ENCODE assay signal across 29 mouse cellular contexts in genomic region chr16:44772577-44772976, GRCm38 (mm10). TPM values are rescaled to one million over a fixed set of nuclear protein-coding genes. Genes with fewer than 3 reads are reported as not detected.
DNase-seq lines count a peak whose midpoint lies in the region; ATAC-seq and TF ChIP-seq lines count a peak whose summit lies in the region.
"Had no signal": no experiment of that assay in that cellular context is flagged by ENCODE, and none has a peak within 500 bp of the region (broad histone marks: within the 10 kb centered on the region; RNA-seq: fewer than 3 reads in every experiment).

No protein-coding gene starts in this region.

- intact Hi-C loops in left cerebral cortex, postnatal 14 days (cut with DNase I): no loop called here

- DNase-seq in 416B (ENCODE audit: low read depth): peak; percentile 76
- DNase-seq in CD4-positive helper T cell, adult 2 months (ENCODE audit: low read depth, low spot score): peak; percentile 55
- no peak for DNase-seq in left cerebral cortex, postnatal 14 days (ENCODE audit: low spot score in 2 of 2)
- no peak for DNase-seq in ovary, postnatal 10 days (ENCODE audit: low spot score)
- DNase-seq: adrenal gland, postnatal 10 days; cerebellum, adult 11 months; cerebellum, adult 9-10 months; cerebellum, postnatal 36 days; gastrocnemius, adult 2 months; kidney, adult 8-10 months; layer of hippocampus, postnatal 36 days; lung, postnatal 36 days; right cerebral cortex, postnatal 25 days; thymus, postnatal 14 days had no signal

- no peak for TF ChIP-seq CTCF in bone marrow, adult 2 months (IDR thresholded peaks at IDR 0.05; ENCODE audit: control insufficient read depth, insufficient read depth, low read length)

- no peak for TF ChIP-seq POLR2A in bone marrow, adult 2 months (IDR thresholded peaks at IDR 0.05; ENCODE audit: borderline replicate concordance, control insufficient read depth, low read depth, low read length)

- 11% methylated on average over 6 of the region's 6 CpGs for WGBS in bone marrow, adult 2 months

- no peaks in the 10 kb centered on the region; the same call in 1 of the 2 replicates for H3K4me1 ChIP-seq in bone marrow, adult 2 months (ENCODE audit: control insufficient read depth, insufficient read depth, low read length)
- H3K4me1 ChIP-seq: embryonic facial prominence, embryonic 13.5 days; forebrain, embryonic 10.5 days; limb, embryonic 12.5 days; midbrain, embryonic 13.5 days had no signal

- ATAC-seq in megakaryocyte, adult 5-6 weeks (ENCODE audit: poor library complexity, severe bottlenecking): peak; percentile 41; the same call in 1 of the 2 replicates
- ATAC-seq in monocyte, adult 5-6 weeks (replicated peaks; ENCODE audit: insufficient number of reproducible peaks, low FRiP score, low TSS enrichment, poor library complexity, severe bottlenecking): no peak
- ATAC-seq: forebrain, embryonic 16.5 days; hindbrain, embryonic 16.5 days; intestine, embryonic 16.5 days; midbrain, embryonic 13.5 days had no signal

- H3K4me3 ChIP-seq in bone marrow, adult 2 months (replicated peaks; ENCODE audit: control insufficient read depth, low read depth, low read length): no peak overlapping the region
- H3K4me3 ChIP-seq: embryonic facial prominence, embryonic 13.5 days; forebrain, embryonic 10.5 days; gastrocnemius, adult 2 months; limb, embryonic 12.5 days; midbrain, embryonic 13.5 days had no signal

- H3K27ac ChIP-seq in bone marrow, adult 2 months (ENCODE audit: control insufficient read depth, insufficient read depth, low read depth, low read length, poor library complexity): 0 out of 2 replicates have a peak overlapping the region, but pooled peaks have one; percentile 8
- H3K27ac ChIP-seq: embryonic facial prominence, embryonic 13.5 days; forebrain, embryonic 10.5 days; gastrocnemius, adult 2 months; kidney, postnatal 0 days; limb, embryonic 12.5 days; midbrain, embryonic 13.5 days had no signal

RNA-seq across cellular contexts. Expression of gene Cd200r1, which starts 7.0 kb away (rescaled TPM):
- 1.6 and 5.3 TPM in 2 replicates for polyA plus RNA-seq in bone marrow, adult 2 months (2011; ENCODE audit: insufficient read depth, insufficient read length, low replicate concordance, missing spikeins)
- 29.0 and 36.0 TPM in 2 replicates for total RNA-seq in megakaryocyte, adult 5-6 weeks (2015)
- total RNA-seq in megakaryocyte, adult 5-6 weeks (2017): 16.3 and 18.5 TPM in 2 replicates
- 2.0 to 11.8 TPM (median 6.8 TPM) in 3 replicates for total RNA-seq in monocyte, adult 5-6 weeks (2017)
- under 1 TPM; 0.59 to 0.90 TPM for total RNA-seq in left cerebral cortex, postnatal 14 days (2021)
- polyA plus RNA-seq: C2C12 had no signal

RNA-seq across cellular contexts. Expression of gene Gtpbp8, which starts 26.4 kb away (rescaled TPM):
- polyA plus RNA-seq in bone marrow, adult 2 months (2011; ENCODE audit: insufficient read depth, insufficient read length, low replicate concordance, missing spikeins): 4.4 and 8.4 TPM in 2 replicates
- total RNA-seq in megakaryocyte, adult 5-6 weeks (2015): 5.8 and 17.2 TPM in 2 replicates
- total RNA-seq in megakaryocyte, adult 5-6 weeks (2017): 11.1 and 13.2 TPM in 2 replicates
- total RNA-seq in monocyte, adult 5-6 weeks (2017): 4.6 to 10.2 TPM (median 8.2 TPM) in 3 replicates
- 10 to 100 TPM; 25.7 to 28.1 TPM for total RNA-seq in left cerebral cortex, postnatal 14 days (2021)

RNA-seq across cellular contexts. Expression of gene Cd200r4, which starts 39.0 kb away (rescaled TPM):
- 1.2 TPM in 1 of 2 replicates, not detected in the other for polyA plus RNA-seq in bone marrow, adult 2 months (2011; ENCODE audit: insufficient read depth, insufficient read length, low replicate concordance, missing spikeins)
- 6.8 and 8.2 TPM in 2 replicates for total RNA-seq in megakaryocyte, adult 5-6 weeks (2015)
- total RNA-seq in megakaryocyte, adult 5-6 weeks (2017): 4.3 and 5.5 TPM in 2 replicates
- total RNA-seq in monocyte, adult 5-6 weeks (2017): 13.4 to 31.6 TPM (median 14.7 TPM) in 3 replicates
- under 1 TPM in 1 of 2 experiments, not detected in 1; 0.40 TPM for total RNA-seq in left cerebral cortex, postnatal 14 days (2021)
- total RNA-seq: gastrocnemius, adult 2 months; heart, postnatal 25 days; layer of hippocampus, postnatal 36 days had no signal
- polyA plus RNA-seq: C2C12; embryonic facial prominence, embryonic 13.5 days; forebrain, embryonic 16.5 days; hindbrain, embryonic 11.5 days; hindbrain, embryonic 16.5 days; limb, embryonic 12.5 days; midbrain, embryonic 13.5 days; neural tube, embryonic 14.5 days had no signal

RNA-seq across cellular contexts. Expression of gene Nepro, which starts 48.5 kb away (rescaled TPM):
- 4.4 and 4.6 TPM in 2 replicates for polyA plus RNA-seq in bone marrow, adult 2 months (2011; ENCODE audit: insufficient read depth, insufficient read length, low replicate concordance, missing spikeins)
- 8.6 and 11.2 TPM in 2 replicates for total RNA-seq in megakaryocyte, adult 5-6 weeks (2015)
- 13.4 and 15.1 TPM in 2 replicates for total RNA-seq in megakaryocyte, adult 5-6 weeks (2017)
- total RNA-seq in monocyte, adult 5-6 weeks (2017): 7.9 to 14.6 TPM (median 11.3 TPM) in 3 replicates
- total RNA-seq in left cerebral cortex, postnatal 14 days (2021): 1 to 10 TPM; 4.0 to 4.5 TPM

Comparison
In these comparisons a context has a peak if more than half of its experiments do, and no peak if none do; other contexts are left out.
1. DNase-seq: peak in 416B (single experiment) and CD4-positive helper T cell, adult 2 months (single experiment); none in left cerebral cortex, postnatal 14 days (0 of 2) and ovary, postnatal 10 days (single experiment).